Mouse (Mus musculus) hindbrain, embryonic 14.5 days (tissue): Measurements from ENCODE around the gene Zfp652. TPM values are rescaled to one million over a fixed set of nuclear protein-coding genes. Genes with fewer than 3 reads are reported as not detected.

Experiments used
- ATAC-seq: fragments of 200-750 bp; cut with Nextera tagmentation; 2 replicates; pipeline ENCODE4 v1.8.0; 2017; ENCODE audit warnings: moderate number of reproducible peaks, mild to moderate bottlenecking, moderate TSS enrichment, moderate library complexity; ENCODE audit not compliant: low FRiP score
- DNase-seq: peaks from one replicate; pipeline ENCODE4 v3.0.0-alpha.2; 2015; ENCODE audit warnings: low spot score
- H3K27ac ChIP-seq: fragments of 300-500 bp; sonication (generic); 2 replicates; pipeline ENCODE4 v1.5.1; 2014; ENCODE audit warnings: mild to moderate bottlenecking, moderate library complexity
- H3K27me3 ChIP-seq: fragments of 300-500 bp; sonication (generic); 2 replicates; pipeline ENCODE4 v1.6.1; 2014; ENCODE audit warnings: mild to moderate bottlenecking, low read length, mixed read lengths; ENCODE audit not compliant: control insufficient read depth, insufficient read depth
- H3K36me3 ChIP-seq: fragments of 300-500 bp; sonication (generic); replicated peaks from 2 replicates; pipeline ENCODE4 v1.6.1; 2014; ENCODE audit not compliant: control insufficient read depth, insufficient read depth
- H3K4me1 ChIP-seq: fragments of 300-500 bp; sonication (generic); replicated peaks from 2 replicates; pipeline ENCODE4 v1.6.1; 2014; ENCODE audit warnings: antibody characterized with exemption, low read length, mixed read lengths; ENCODE audit not compliant: control insufficient read depth, insufficient read depth
- H3K4me2 ChIP-seq: fragments of 300-500 bp; sonication (generic); replicated peaks from 2 replicates; pipeline ENCODE4 v1.6.1; 2014; ENCODE audit warnings: mild to moderate bottlenecking, moderate library complexity
- H3K4me3 ChIP-seq: fragments of 300-500 bp; sonication (generic); replicated peaks from 2 replicates; pipeline ENCODE4 v1.5.1; 2014; ENCODE audit warnings: mild to moderate bottlenecking, low read length
- H3K9ac ChIP-seq: fragments of 300-500 bp; sonication (generic); 2 replicates; pipeline ENCODE4 v1.6.1; 2014
- H3K9me3 ChIP-seq: fragments of 300-500 bp; sonication (generic); 2 replicates; pipeline ENCODE4 v1.6.1; 2016; ENCODE audit warnings: low read length; ENCODE audit not compliant: control insufficient read depth
- WGBS: fragments of 180-500 bp; shearing (Covaris S2); extraction: QIAGEN DNeasy Blood & Tissue Kit; methylation state at CpG from one replicate; pipeline ENCODE4 v1.1.7; 2014; 5-methylcytosine and 5-hydroxymethylcytosine counted together
- polyA plus RNA-seq: library from polyadenylated mRNA; unstranded; fragments of >200 nt; fragmentation: Nextera tagmentation; extraction: Ambion mirVana; gene quantifications from 2 replicates; pipeline ENCODE4 v1.2.1, GENCODE M21; 2014

The Zfp652 gene
- polyA plus RNA-seq, 1 experiment from 2014 or later, result 12.8 TPM

DNA sequence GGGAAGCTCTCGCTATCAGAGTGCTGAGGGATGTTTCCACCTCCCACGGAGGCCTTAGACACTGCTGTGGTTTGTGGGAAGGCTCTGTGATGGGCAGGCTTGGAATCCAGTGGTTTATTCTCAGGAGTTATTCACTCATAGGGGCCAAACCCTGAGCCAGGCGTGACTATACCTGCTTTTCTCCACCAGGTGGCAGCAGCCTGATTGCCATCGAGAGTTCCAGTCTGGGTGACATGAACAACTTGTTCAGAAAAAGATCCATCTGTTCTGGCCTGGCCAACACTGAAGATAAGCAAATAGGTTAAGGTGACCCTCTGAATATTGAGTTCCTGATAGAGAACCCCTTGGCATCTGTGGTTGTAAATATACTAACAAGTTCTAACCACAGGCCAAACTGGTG lies 26.4 kb upstream of the Zfp652 start:
- Histone ChIP-seq H3K9me3 (no peaks in the 10 kb centered on the region), H3K4me3 (no peak overlapping the region), H3K27ac (no peak overlapping the region), H3K4me1 (no peaks in the 10 kb centered on the region), H3K9ac (no peak overlapping the region), H3K4me2 (no peak overlapping the region), H3K36me3 (peaks cover 13% of the 10 kb centered on the region), H3K27me3 (no peaks in the 10 kb centered on the region)
- ATAC-seq (no peak), DNase-seq (peak; percentile 90)
- 4% methylated on average over 4 of the region's 4 CpGs for WGBS

DNA sequence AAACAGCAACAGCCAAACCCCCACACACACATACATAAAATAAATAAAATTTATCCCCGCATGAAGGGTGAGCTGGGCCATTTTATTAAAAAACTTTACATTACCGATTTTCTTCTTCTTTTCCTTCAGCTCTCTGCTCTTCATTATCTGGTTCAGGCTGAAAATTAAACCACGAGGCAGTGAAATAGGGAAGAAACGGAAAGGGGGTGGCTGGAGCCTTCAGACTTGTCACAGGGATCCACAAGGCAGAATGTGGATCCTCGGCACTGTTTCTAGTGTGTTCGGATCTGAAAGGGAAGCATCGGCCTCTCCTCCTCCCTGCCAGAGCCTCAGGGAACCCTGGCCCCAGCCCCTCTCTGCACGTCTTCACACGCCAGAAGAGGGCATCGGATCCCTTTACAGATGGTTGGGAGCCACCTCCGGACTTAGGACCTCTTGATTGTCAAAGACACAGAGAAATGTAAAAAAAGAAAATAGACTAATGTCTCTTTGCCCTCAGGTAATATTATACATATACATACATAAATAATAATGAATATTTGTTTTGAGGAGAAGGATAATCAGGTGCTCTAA lies 25.3 kb upstream of the Zfp652 start:
- Histone ChIP-seq H3K4me2 (no peak overlapping the region), H3K9ac (no peak overlapping the region), H3K36me3 (peaks cover 2% of the 10 kb centered on the region; the same call in 1 of the 2 replicates), H3K4me3 (no peak overlapping the region), H3K9me3 (no peaks in the 10 kb centered on the region), H3K27me3 (no peaks in the 10 kb centered on the region), H3K4me1 (no peaks in the 10 kb centered on the region), H3K27ac (no peak overlapping the region)
- WGBS, result 45% methylated on average over 11 of the region's 11 CpGs
- ATAC-seq (no peak), DNase-seq (no peak)

DNA sequence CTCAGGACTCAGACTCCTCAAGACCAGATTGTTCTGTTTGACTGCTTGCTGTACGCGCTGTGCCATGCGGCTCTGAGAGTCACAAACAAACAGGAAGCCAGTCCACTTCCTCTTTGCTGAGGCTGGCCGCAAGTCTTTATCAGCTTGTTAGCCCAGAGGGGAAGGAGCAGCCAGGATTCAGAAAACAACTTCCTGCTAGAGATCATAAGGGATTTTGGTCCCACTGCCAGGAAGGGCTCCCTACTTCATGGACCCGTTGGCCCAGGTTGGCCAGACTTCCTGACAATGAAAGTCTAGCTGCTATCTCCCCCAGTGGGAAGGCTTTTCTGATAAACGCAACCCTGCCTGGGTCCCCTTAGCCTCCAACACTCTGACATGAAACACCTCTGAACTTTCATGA lies 24.0 kb upstream of the Zfp652 start:
- DNase-seq (no peak), ATAC-seq (no peak)
- Histone ChIP-seq H3K4me1 (no peaks in the 10 kb centered on the region), H3K27ac (no peak overlapping the region), H3K4me3 (no peak overlapping the region), H3K27me3 (no peaks in the 10 kb centered on the region), H3K36me3 (no peaks in the 10 kb centered on the region), H3K4me2 (no peak overlapping the region), H3K9ac (no peak overlapping the region), H3K9me3 (no peaks in the 10 kb centered on the region)
- 80% methylated on average over 6 of the region's 6 CpGs for WGBS

DNA sequence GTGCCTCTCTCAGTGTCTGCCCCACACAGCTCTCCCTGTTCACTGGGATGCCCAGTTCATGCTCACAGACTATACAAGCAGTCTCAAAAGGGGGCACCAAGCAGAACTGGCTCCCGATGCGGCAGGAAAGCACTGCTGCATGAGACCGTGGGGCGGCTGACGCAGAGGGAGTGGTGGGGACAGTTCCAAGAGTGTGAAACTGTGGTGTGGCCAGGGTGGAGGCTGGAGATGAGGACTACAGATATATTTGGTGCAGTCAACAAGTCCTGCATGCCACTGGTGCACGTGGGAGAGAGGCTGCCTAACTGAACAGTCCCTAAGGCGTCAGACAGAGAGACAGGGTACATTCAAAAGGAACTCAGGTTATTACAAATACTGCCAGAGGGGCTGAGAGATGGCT lies 23.5 kb upstream of the Zfp652 start:
- no peak for DNase-seq
- no peak overlapping the region for H3K4me3 ChIP-seq
- no peaks in the 10 kb centered on the region for H3K4me1 ChIP-seq
- no peak overlapping the region for H3K27ac ChIP-seq
- ATAC-seq, result no peak
- no peak overlapping the region for H3K4me2 ChIP-seq
- H3K9ac ChIP-seq, result no peak overlapping the region
- H3K27me3 ChIP-seq, result no peaks in the 10 kb centered on the region
- 78% methylated on average over 7 of the region's 7 CpGs for WGBS
- H3K9me3 ChIP-seq, result no peaks in the 10 kb centered on the region
- H3K36me3 ChIP-seq, result no peaks in the 10 kb centered on the region

DNA sequence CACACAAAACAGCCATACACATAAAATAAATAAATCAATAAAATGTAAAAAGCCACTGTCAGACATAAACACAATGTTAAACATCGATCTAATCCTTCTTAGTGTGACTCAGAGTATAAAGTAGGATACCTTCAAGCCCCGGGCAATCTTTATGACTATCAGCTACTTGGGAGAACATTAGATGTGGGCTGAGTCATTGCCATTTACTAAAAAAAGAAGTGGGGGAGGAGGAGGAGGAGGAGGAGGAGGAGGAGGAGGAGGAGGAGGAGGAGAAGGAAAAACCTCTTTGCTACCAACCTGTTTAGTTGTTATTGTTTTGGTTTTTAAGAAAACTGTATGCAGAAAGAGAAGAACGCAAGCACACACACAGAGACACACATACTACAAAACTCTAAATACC lies 22.9 kb upstream of the Zfp652 start:
- ATAC-seq (no peak), DNase-seq (no peak)
- Histone ChIP-seq H3K27me3 (no peaks in the 10 kb centered on the region), H3K9me3 (no peaks in the 10 kb centered on the region), H3K4me2 (no peak overlapping the region), H3K4me1 (no peaks in the 10 kb centered on the region), H3K36me3 (no peaks in the 10 kb centered on the region), H3K27ac (no peak overlapping the region), H3K4me3 (no peak overlapping the region), H3K9ac (no peak overlapping the region)
- WGBS, result 91% methylated on average over 3 of the region's 3 CpGs

DNA sequence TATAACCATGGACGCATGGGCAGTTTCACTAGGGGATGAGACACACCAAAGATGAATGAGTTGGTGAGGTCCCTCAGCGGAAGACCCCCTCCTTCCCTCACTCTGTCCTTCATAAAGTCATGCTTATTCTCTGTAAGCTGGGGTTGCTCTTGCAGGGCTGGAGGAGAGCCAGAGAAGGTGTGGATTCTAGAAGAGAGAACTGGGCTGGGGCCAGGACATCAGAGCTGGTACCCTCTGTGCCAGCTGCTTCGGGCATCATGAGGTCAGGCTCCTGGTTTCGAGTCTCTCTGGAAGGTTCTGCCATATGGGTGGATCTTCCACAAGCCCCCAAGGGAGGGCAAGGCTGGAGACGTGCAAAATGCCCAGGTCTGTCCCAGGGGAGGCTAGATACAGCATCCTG lies 13.9 kb upstream of the Zfp652 start:
- H3K27ac ChIP-seq, result no peak overlapping the region
- no peak overlapping the region for H3K9ac ChIP-seq
- H3K27me3 ChIP-seq, result no peaks in the 10 kb centered on the region
- no peaks in the 10 kb centered on the region for H3K36me3 ChIP-seq
- H3K4me1 ChIP-seq, result no peaks in the 10 kb centered on the region
- H3K4me3 ChIP-seq, result no peak overlapping the region
- H3K9me3 ChIP-seq, result no peaks in the 10 kb centered on the region
- DNase-seq (no peak), ATAC-seq (no peak)
- H3K4me2 ChIP-seq, result no peak overlapping the region
- WGBS, result 79% methylated on average over 5 of the region's 5 CpGs

DNA sequence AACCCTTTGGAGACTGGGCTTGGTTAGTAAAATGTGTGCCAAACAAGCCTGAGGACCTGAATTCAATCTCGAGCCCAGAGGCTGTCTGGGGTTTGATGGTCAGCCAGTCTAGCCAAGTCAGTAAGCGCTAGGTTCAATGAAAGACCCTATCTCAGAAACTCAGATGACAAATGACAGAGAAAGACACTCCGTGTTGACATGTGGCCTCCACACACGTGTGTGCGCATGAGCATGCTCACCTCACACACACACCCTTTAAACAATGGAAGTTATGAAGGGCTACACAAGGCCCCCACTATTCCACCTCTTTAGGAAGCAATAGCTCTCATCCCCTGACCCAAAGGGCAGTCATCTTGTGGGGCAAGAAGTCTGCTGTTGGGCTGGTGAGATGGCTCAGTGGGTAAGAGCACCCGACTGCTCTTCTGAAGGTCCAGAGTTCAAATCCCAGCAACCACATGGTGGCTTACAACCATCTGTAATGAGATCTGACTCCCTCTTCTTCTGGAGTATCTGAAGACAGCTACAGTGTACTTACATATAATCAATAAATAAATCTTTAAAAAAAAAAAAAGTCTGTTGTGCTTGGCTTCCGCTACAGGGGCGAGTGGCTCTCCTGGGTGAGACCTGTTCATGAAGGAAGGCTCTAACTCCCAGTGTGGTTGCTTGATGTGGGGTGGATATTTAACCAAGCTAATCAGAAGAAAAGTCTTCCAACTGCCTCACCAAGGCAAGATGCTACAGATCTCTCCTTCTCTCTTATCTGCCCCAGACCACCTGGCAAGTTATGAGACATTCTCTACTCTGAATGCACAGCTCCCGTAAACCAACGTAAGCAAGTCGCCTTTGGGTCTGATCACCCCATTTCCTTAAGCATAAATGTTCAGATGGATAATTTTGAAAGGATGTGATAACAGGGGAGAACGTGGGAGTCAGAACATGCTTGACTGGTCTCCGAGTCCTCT lies 11.4 kb upstream of the Zfp652 start:
- H3K27me3 ChIP-seq, result no peaks in the 10 kb centered on the region
- H3K4me3 ChIP-seq, result no peak overlapping the region
- DNase-seq, result no peak
- no peaks in the 10 kb centered on the region for H3K4me1 ChIP-seq
- 94% methylated on average over 13 of the region's 13 CpGs for WGBS
- no peak overlapping the region for H3K4me2 ChIP-seq
- H3K9ac ChIP-seq, result no peak overlapping the region
- no peak for ATAC-seq
- H3K36me3 ChIP-seq, result no peaks in the 10 kb centered on the region
- H3K27ac ChIP-seq, result no peak overlapping the region
- H3K9me3 ChIP-seq, result no peaks in the 10 kb centered on the region

DNA sequence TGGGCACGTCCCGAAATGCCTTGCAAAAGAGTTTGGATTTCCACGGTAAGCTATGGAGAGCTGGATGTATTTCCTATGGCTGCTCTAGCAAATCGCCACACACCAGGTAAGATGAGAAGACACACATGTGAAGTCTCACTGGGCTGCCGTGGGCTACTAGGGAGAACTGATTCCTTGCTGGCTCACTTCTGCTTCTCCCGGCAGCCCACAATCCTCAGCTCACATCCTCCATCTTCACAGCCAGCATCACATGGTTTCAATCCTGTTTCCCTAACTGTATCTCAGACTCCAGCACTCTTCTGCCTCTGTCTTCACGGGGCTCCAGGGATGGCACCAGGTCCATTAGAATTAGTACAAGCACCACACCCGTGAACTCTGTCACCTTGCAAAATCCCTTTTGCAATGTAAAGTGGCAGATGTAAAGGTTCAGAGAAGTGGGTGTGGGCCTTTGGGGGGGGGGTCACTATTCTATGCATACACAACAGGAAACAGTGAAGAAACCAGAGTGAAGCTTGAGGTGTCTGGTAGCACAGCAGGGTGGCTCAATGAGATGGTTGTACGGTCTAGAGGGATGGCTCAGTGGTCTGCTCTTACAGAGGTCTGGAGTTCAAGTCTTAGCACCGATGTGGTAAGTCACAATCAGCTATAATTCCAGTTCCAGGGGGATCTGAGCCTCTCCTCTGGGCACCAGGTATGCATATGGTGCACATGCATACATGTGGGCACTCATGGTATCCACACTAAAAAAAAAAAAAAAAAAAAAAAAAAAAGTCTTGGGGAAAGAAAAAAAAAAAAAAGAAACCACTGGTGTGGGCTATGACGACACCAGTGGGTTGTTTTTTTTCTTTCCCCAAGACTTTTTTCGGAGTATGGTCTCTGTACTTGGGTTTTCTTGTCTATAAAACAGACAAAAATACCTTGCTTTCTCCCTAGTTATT lies 8.2 kb upstream of the Zfp652 start:
- WGBS, result 90% methylated on average over 12 of the region's 12 CpGs
- ATAC-seq (no peak), DNase-seq (no peak)
- H3K27ac ChIP-seq, result no peak overlapping the region
- H3K27me3 ChIP-seq, result no peaks in the 10 kb centered on the region
- H3K4me3 ChIP-seq, result no peak overlapping the region
- H3K4me2 ChIP-seq, result no peak overlapping the region
- no peaks in the 10 kb centered on the region for H3K4me1 ChIP-seq
- H3K9ac ChIP-seq, result no peak overlapping the region
- H3K36me3 ChIP-seq, result no peaks in the 10 kb centered on the region
- H3K9me3 ChIP-seq, result no peaks in the 10 kb centered on the region

DNA sequence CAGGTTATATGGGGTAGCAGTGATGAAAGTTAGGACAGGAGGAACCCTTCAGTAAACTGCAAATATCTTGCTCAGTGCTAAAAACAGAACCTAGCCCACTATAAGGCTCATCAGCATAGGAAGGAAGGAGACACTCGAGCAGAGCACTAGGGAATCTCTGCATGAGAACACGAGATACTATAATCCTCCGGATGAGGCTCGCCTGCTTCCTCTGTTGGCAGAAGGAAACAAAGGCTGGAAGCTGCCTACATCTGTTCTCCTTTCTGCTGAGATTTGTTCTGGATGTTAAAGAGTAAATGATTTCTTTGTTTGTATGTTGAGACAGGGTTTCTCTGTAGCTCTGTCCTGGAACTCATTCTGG lies 7.5 kb upstream of the Zfp652 start:
- DNase-seq, result no peak
- Histone ChIP-seq H3K27me3 (no peaks in the 10 kb centered on the region), H3K27ac (no peak overlapping the region), H3K4me2 (no peak overlapping the region), H3K4me3 (no peak overlapping the region), H3K36me3 (no peaks in the 10 kb centered on the region), H3K9ac (no peak overlapping the region), H3K9me3 (no peaks in the 10 kb centered on the region), H3K4me1 (no peaks in the 10 kb centered on the region)
- no peak for ATAC-seq
- WGBS, result 65% methylated on average over 4 of the region's 4 CpGs
